Mouse (Mus musculus): Measurements from ENCODE around the gene Cfd. TPM values are rescaled to one million over a fixed set of nuclear protein-coding genes. Genes with fewer than 3 reads are reported as not detected.

The Cfd gene
- polyA plus RNA-seq, 1 experiment from 2014 or later: not detected

GRCm38 (mm10) chr10:79866601-79867000 lies 24.1 kb upstream of the Cfd start:
- Histone ChIP-seq H3K27me3 (ENCODE audit: control insufficient read depth, insufficient read depth, low read depth, low read length) (no peaks in the 10 kb centered on the region), H3K4me1 (ENCODE audit: control insufficient read depth, low read depth, low read length) (no peaks in the 10 kb centered on the region; the same call in none of the 2 replicates), H3K27ac (ENCODE audit: low read length) (no peak overlapping the region), H3K4me2 (ENCODE audit: low read depth, low read length) (no peak overlapping the region), H3K9me3 (replicated peaks; ENCODE audit: control insufficient read depth, low read length) (no peaks in the 10 kb centered on the region), H3K36me3 (ENCODE audit: control insufficient read depth, insufficient read depth) (peaks cover 16% of the 10 kb centered on the region), H3K9ac (ENCODE audit: low read depth, low read length) (no peak overlapping the region), H3K4me3 (ENCODE audit: low read depth, low read length) (no peak overlapping the region)
- ATAC-seq (ENCODE audit: low read depth): no peak
- 72% methylated on average over 11 of the region's 11 CpGs for WGBS (ENCODE audit: insufficient replicate concordance)

GRCm38 (mm10) chr10:79871845-79872244 lies 18.8 kb upstream of the Cfd start:
- 71% methylated on average over 8 of the region's 8 CpGs for WGBS (ENCODE audit: insufficient replicate concordance)
- H3K9me3 ChIP-seq (replicated peaks; ENCODE audit: control insufficient read depth, low read length): no peaks in the 10 kb centered on the region
- no peaks in the 10 kb centered on the region for H3K36me3 ChIP-seq (ENCODE audit: control insufficient read depth, insufficient read depth)
- H3K9ac ChIP-seq (ENCODE audit: low read depth, low read length): no peak overlapping the region
- H3K4me1 ChIP-seq (ENCODE audit: control insufficient read depth, low read depth, low read length): peaks cover 4% of the 10 kb centered on the region
- H3K27me3 ChIP-seq (ENCODE audit: control insufficient read depth, insufficient read depth, low read depth, low read length): peaks cover 23% of the 10 kb centered on the region
- H3K4me3 ChIP-seq (ENCODE audit: low read depth, low read length): no peak overlapping the region
- no peak overlapping the region for H3K27ac ChIP-seq (ENCODE audit: low read length)
- ATAC-seq (ENCODE audit: low read depth): no peak
- H3K4me2 ChIP-seq (ENCODE audit: low read depth, low read length): no peak overlapping the region

- no peak for ATAC-seq (ENCODE audit: low read depth)
- H3K4me3 ChIP-seq (ENCODE audit: low read depth, low read length): no peak overlapping the region
- no peak overlapping the region for H3K9ac ChIP-seq (ENCODE audit: low read depth, low read length)
- no peaks in the 10 kb centered on the region for H3K36me3 ChIP-seq (ENCODE audit: control insufficient read depth, insufficient read depth)
- 46% methylated on average over 3 of the region's 3 CpGs for WGBS (ENCODE audit: insufficient replicate concordance)
- no peaks in the 10 kb centered on the region for H3K9me3 ChIP-seq (replicated peaks; ENCODE audit: control insufficient read depth, low read length)
- no peak overlapping the region for H3K4me2 ChIP-seq (ENCODE audit: low read depth, low read length)
- peaks cover 13% of the 10 kb centered on the region for H3K4me1 ChIP-seq (ENCODE audit: control insufficient read depth, low read depth, low read length)
- peaks cover 23% of the 10 kb centered on the region for H3K27me3 ChIP-seq (ENCODE audit: control insufficient read depth, insufficient read depth, low read depth, low read length)
- no peak overlapping the region for H3K27ac ChIP-seq (ENCODE audit: low read length)
These were observed 17.8 kb upstream of the Cfd start for GRCm38 (mm10) chr10:79872862-79873261.

GRCm38 (mm10) chr10:79873313-79873712 lies 17.3 kb upstream of the Cfd start:
- Histone ChIP-seq H3K4me2 (ENCODE audit: low read depth, low read length) (no peak overlapping the region), H3K4me3 (ENCODE audit: low read depth, low read length) (no peak overlapping the region; the same call in 1 of the 2 replicates), H3K4me1 (ENCODE audit: control insufficient read depth, low read depth, low read length) (peaks cover 16% of the 10 kb centered on the region), H3K27me3 (ENCODE audit: control insufficient read depth, insufficient read depth, low read depth, low read length) (peaks cover 23% of the 10 kb centered on the region), H3K9me3 (replicated peaks; ENCODE audit: control insufficient read depth, low read length) (no peaks in the 10 kb centered on the region), H3K27ac (ENCODE audit: low read length) (no peak overlapping the region), H3K9ac (ENCODE audit: low read depth, low read length) (no peak overlapping the region), H3K36me3 (ENCODE audit: control insufficient read depth, insufficient read depth) (no peaks in the 10 kb centered on the region)
- no peak for ATAC-seq (ENCODE audit: low read depth)
- 14% methylated on average over 6 of the region's 6 CpGs for WGBS (ENCODE audit: insufficient replicate concordance)

- peak overlapping the region; percentile 47 for H3K9ac ChIP-seq (ENCODE audit: low read depth, low read length)
- no peaks in the 10 kb centered on the region for H3K36me3 ChIP-seq (ENCODE audit: control insufficient read depth, insufficient read depth)
- H3K4me1 ChIP-seq (ENCODE audit: control insufficient read depth, low read depth, low read length): peaks cover 18% of the 10 kb centered on the region
- peaks cover 23% of the 10 kb centered on the region for H3K27me3 ChIP-seq (ENCODE audit: control insufficient read depth, insufficient read depth, low read depth, low read length)
- no peak for ATAC-seq (ENCODE audit: low read depth)
- WGBS (ENCODE audit: insufficient replicate concordance): 2% methylated on average over 26 of the region's 26 CpGs
- no peak overlapping the region for H3K27ac ChIP-seq (ENCODE audit: low read length)
- H3K4me3 ChIP-seq (ENCODE audit: low read depth, low read length): peak overlapping the region; percentile 60
- no peaks in the 10 kb centered on the region for H3K9me3 ChIP-seq (replicated peaks; ENCODE audit: control insufficient read depth, low read length)
- H3K4me2 ChIP-seq (ENCODE audit: low read depth, low read length): peak overlapping the region; percentile 75
These were observed 16.9 kb upstream of the Cfd start for GRCm38 (mm10) chr10:79873715-79874289.

- H3K9me3 ChIP-seq (replicated peaks; ENCODE audit: control insufficient read depth, low read length): no peaks in the 10 kb centered on the region
- peaks cover 23% of the 10 kb centered on the region for H3K27me3 ChIP-seq (ENCODE audit: control insufficient read depth, insufficient read depth, low read depth, low read length)
- H3K9ac ChIP-seq (ENCODE audit: low read depth, low read length): peak within 1 kb of the TSS; percentile 47
- H3K4me1 ChIP-seq (ENCODE audit: control insufficient read depth, low read depth, low read length): peaks cover 21% of the 10 kb centered on the region
- H3K27ac ChIP-seq (ENCODE audit: low read length): no peak within 1 kb of the TSS
- ATAC-seq (ENCODE audit: low read depth): no peak
- H3K36me3 ChIP-seq (ENCODE audit: control insufficient read depth, insufficient read depth): no peaks in the 10 kb centered on the region
- peak within 1 kb of the TSS; percentile 60 for H3K4me3 ChIP-seq (ENCODE audit: low read depth, low read length)
- H3K4me2 ChIP-seq (ENCODE audit: low read depth, low read length): peak within 1 kb of the TSS; percentile 75
- WGBS (ENCODE audit: insufficient replicate concordance): 1% methylated on average over 53 of the region's 57 CpGs
These were observed 16.3 kb upstream of the Cfd start, which contains the start of the genes Prtn3 and Plppr3 for GRCm38 (mm10) chr10:79874290-79874862. TSS of gene Prtn3 (plus strand) at chr10:79874476. TSS of gene Plppr3 (minus strand) at chr10:79874634.

GRCm38 (mm10) chr10:79877174-79877573 lies 13.5 kb upstream of the Cfd start:
- no peaks in the 10 kb centered on the region for H3K9me3 ChIP-seq (replicated peaks; ENCODE audit: control insufficient read depth, low read length)
- H3K9ac ChIP-seq (ENCODE audit: low read depth, low read length): no peak overlapping the region
- no peak for ATAC-seq (ENCODE audit: low read depth)
- no peaks in the 10 kb centered on the region for H3K36me3 ChIP-seq (ENCODE audit: control insufficient read depth, insufficient read depth)
- H3K4me2 ChIP-seq (ENCODE audit: low read depth, low read length): peak overlapping the region; percentile 42; the same call in 1 of the 2 replicates
- H3K4me3 ChIP-seq (ENCODE audit: low read depth, low read length): no peak overlapping the region
- WGBS (ENCODE audit: insufficient replicate concordance): 11% methylated on average over 1 of the region's 1 CpGs
- H3K27ac ChIP-seq (ENCODE audit: low read length): peak overlapping the region; percentile 49; the same call in 1 of the 2 replicates
- H3K27me3 ChIP-seq (ENCODE audit: control insufficient read depth, insufficient read depth, low read depth, low read length): peaks cover 23% of the 10 kb centered on the region
- H3K4me1 ChIP-seq (ENCODE audit: control insufficient read depth, low read depth, low read length): peaks cover 44% of the 10 kb centered on the region

GRCm38 (mm10) chr10:79877757-79878156 lies 12.9 kb upstream of the Cfd start:
- peaks cover 46% of the 10 kb centered on the region for H3K4me1 ChIP-seq (ENCODE audit: control insufficient read depth, low read depth, low read length)
- no peaks in the 10 kb centered on the region for H3K9me3 ChIP-seq (replicated peaks; ENCODE audit: control insufficient read depth, low read length)
- H3K27ac ChIP-seq (ENCODE audit: low read length): peak overlapping the region; percentile 49
- ATAC-seq (ENCODE audit: low read depth): peak; percentile 27
- 10% methylated on average over 12 of the region's 12 CpGs for WGBS (ENCODE audit: insufficient replicate concordance)
- 0 out of 2 replicates have a peak overlapping the region, but pooled peaks have one; percentile 4 for H3K4me3 ChIP-seq (ENCODE audit: low read depth, low read length)
- H3K36me3 ChIP-seq (ENCODE audit: control insufficient read depth, insufficient read depth): no peaks in the 10 kb centered on the region
- H3K27me3 ChIP-seq (ENCODE audit: control insufficient read depth, insufficient read depth, low read depth, low read length): peaks cover 28% of the 10 kb centered on the region
- no peak overlapping the region for H3K9ac ChIP-seq (ENCODE audit: low read depth, low read length)
- peak overlapping the region; percentile 42 for H3K4me2 ChIP-seq (ENCODE audit: low read depth, low read length)

GRCm38 (mm10) chr10:79879527-79879926 lies 11.1 kb upstream of the Cfd start:
- H3K4me2 ChIP-seq (ENCODE audit: low read depth, low read length): peak overlapping the region; percentile 35; the same call in 1 of the 2 replicates
- no peak overlapping the region for H3K27ac ChIP-seq (ENCODE audit: low read length)
- H3K36me3 ChIP-seq (ENCODE audit: control insufficient read depth, insufficient read depth): no peaks in the 10 kb centered on the region

More at GRCm38 (mm10) chr10:79879527-79879926, 11.1 kb upstream of the Cfd start:
- peak; percentile 53 for ATAC-seq (ENCODE audit: low read depth)
- H3K9me3 ChIP-seq (replicated peaks; ENCODE audit: control insufficient read depth, low read length): no peaks in the 10 kb centered on the region
- WGBS (ENCODE audit: insufficient replicate concordance): 17% methylated on average over 3 of the region's 3 CpGs
- no peak overlapping the region for H3K9ac ChIP-seq (ENCODE audit: low read depth, low read length)
- peaks cover 12% of the 10 kb centered on the region for H3K27me3 ChIP-seq (ENCODE audit: control insufficient read depth, insufficient read depth, low read depth, low read length)
- peaks cover 44% of the 10 kb centered on the region for H3K4me1 ChIP-seq (ENCODE audit: control insufficient read depth, low read depth, low read length)
- 0 out of 2 replicates have a peak overlapping the region, but pooled peaks have one; percentile 0 for H3K4me3 ChIP-seq (ENCODE audit: low read depth, low read length)
